Mouse (Mus musculus) adrenal gland, adult 2 months (tissue): ENCODE data around the gene Zfp661. TPM values are rescaled to one million over a fixed set of nuclear protein-coding genes. Genes with fewer than 3 reads are reported as not detected.

Experiments used
- DNase-seq: peaks from one replicate; pipeline ENCODE4 v3.0.0; 2021
- polyA plus RNA-seq: library from polyadenylated mRNA; depleted of rRNA; stranded (reverse); fragments of >200 nt; gene quantifications from 2 replicates; pipeline ENCODE4 v1.2.3, GENCODE M21; 2012; rRNA removed
- total RNA-seq, 2 experiments: library from RNA; stranded (reverse); gene quantifications; 2 replicates each; pipeline ENCODE4 v1.2.3; 2021

Zfp661 gene
- total and polyA plus RNA-seq, 3 experiments: 0.90 to 2.9 (median 2.7) TPM

DNA sequence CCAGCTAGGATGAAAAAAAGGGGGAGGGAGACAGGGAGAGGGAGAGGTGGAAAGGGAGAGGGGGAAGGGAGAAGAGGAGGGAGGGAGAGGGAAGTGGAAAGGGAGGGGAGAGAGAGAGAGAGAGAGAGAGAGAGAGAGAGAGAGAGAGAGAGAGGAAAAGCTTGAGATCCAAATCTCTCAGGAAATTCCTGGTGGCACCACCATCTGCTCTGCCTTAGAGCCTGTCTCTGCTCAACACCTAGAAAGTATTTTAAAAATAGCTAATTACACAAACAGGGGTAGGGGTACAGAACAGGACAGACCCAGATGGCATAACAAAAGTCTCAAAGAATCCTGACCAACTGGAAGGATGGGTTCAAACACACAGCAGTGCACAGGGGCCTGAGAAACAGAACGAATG is 36.4 kb downstream of the Zfp661 start:
- DNase-seq: no peak

DNA sequence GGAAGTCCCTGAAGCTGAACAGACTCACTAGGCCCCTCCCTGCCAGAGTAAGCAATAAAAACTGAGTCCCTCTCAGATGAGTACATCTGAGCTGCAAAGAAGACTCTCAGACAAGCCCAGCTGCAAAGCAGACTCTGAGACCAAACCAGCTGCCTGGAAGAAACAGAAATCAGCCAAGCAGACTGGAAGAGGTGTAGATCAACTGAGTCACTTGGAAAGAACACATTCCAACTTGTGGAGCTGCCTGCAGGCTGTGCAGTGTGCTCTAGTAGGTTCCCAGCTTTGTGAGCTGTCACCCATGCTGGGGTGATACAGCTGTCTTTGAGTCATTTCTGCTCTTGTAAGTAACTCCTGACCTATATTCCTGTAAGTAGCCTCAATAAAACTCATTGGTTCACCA is 37.2 kb downstream of the Zfp661 start:
- DNase-seq: no peak

DNA sequence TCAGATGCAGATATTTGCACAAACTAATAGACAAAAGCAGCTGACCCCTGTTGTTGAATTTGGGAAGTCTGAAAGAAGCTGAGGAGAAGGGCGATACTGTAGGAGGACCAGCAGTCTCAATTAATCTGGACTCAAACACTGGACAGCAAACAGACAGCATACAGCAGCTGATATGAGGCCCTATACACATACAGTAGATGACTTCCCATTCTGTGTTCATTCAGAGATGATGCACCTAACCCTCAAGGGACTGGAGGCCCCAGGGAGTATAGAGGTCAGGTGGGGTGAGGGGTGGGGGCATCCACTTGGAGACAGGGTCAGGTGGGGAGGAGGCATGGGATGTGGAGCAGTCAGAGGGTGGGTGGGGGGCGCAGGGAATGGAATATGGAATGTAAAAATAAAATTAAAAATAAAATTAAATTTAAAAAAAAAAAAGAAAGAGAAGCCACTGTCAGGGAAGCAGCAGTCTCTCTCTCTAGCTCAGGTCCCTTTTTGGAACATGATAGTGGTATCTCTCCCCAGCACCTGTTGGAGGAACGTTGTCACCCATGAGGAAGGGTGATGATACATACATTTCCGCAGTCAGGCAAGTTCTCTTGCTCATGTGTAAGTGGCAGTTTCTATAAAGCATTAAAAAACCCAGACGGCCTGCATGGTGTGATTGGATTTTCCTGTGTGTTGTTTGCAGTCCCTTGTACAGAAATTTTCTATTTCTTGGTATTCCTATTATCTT is 38.4 kb downstream of the Zfp661 start:
- DNase-seq: no peak

DNA sequence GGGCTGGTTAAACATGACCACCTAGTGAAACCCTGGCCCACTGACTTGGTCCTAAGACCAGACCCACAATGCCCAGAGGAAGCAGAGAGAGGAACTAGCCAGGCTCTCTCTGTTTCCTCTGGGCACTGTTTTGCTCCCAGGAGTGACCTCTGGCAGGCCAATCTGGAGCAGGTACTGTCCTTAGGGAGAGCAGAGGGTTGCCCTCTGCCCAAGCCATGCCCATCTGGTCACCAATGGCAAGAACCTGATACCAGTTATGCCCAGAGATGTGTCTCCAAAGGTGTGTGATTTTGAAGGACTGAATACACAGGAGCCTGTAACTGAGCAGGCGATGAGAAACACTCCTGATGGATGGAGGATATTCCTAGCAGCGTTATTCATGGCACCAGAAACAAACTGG is 45.2 kb downstream of the Zfp661 start:
- DNase-seq: no peak

DNA sequence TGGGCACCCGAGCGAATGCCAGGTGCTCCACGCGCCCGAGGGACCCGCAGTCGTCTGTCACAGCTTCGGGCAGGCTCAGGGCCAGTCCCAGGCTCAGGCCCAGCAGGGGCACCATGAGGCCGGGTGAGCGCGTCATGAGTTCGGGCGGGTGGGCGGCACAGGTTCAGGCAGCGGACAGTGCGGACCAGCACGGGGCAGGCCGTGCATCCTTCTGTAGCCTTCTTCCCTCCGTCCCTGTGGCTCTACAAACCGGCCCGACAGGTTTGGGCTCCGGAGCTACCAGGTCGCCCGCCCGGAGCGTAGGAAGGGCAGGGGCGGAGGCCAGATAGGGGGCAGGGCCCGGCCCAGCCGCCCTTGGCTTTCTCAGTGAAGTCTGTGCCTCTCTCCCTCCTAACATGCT is 45.7 kb downstream of the Zfp661 start, which contains the start of gene Prom2:
Prom2 (minus strand) TSS at position 283 of the 400 bp plus-strand sequence.
- DNase-seq: no peak

DNA sequence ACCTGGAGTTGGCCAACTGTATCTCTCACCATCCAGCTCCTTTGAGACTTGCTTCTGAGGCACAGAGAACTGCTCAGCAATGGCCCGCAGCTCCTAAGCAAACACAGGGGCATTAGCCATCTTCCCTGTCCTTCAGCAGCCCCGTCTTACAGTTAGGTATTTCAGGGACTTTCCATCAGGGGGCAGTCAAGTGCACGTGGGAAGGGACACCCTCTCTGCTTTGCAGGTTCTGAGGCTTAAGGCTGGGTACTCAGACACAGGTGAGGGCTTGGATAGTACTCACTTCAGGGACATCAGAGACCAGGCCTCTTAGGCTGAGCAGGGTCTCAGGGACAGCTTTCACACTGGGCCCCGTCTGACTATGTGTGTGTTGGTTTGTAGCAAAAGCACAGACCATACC is 47.4 kb downstream of the Zfp661 start:
- DNase-seq: no peak

DNA sequence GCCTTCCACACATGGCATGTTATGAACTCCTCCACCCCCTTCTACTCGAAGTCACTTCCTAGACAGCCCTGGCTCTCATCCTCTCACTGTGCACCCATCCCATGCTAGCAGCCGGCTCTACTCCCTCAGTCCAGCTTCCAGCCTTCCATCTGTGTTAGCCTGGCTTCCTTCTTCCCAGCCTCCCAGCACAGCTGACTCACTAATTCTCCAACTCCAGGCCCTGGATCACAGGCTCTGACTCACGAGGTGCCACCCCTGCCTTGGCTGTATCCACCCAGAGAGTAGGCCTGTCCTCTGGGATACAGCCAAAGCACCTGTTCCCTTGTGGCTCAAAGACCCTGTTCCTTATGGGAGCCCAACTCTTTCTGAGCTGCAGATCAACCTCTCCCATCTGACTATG is 49.3 kb downstream of the Zfp661 start:
- DNase-seq: peak; percentile 75

DNA sequence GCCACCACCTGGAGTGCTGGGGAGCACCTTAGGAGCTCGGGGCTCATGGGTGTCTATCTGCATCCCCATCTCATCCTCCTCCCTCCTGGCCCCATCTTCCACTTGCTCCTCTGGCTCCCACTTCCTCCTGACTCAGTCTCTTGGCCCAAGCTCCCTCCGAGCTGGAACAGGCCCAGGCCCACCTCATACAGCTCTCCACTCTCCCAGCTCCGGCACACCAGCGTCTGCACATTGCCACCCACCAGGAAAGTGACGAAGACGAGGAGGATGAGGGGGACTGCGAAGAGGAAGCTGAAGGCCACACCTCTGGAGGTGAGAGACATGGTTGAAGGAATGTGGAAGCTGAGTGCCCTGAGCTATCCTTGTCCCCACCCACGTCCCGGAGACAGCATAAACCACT is 51.5 kb downstream of the Zfp661 start:
- no peak for DNase-seq

DNA sequence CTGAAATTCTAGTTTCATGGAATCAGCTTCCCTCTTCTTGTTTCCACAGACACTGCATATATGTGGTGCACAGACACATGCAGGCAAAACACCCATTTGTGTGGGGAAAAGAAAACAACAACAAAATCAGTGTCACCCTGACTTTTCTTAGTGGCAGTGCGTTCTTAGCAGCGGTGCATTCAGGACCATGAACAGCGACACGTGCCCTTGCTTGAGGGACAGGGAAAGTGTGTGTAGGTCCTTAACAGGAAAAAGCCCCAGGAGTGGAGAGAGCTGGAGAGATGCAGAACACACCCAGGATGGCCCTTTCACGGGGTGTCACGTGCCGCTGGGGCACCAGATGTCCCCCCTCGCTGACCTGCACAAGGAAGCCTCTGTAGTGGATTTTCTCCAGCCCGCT is 54.5 kb downstream of the Zfp661 start:
- no peak for DNase-seq

DNA sequence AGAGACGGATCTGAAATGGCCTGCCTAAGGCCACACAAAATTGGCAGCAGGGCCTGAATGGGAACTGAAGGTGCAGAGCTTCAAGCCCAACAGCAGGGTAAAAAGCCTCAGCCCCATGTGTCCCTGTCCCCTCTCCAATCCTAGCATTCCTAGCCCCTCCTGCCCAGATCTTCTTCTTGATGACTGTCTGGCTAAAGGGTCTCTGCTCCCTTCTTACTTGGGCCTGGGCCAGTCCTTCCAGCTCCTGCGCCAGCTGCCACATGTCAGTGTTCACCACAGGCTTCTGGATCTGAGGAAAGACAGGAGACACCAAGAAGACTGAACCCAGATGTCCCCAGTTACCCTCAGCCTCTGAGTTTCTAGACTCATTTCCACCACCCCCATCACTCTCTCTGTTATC is 55.3 kb downstream of the Zfp661 start:
- no peak for DNase-seq

DNA sequence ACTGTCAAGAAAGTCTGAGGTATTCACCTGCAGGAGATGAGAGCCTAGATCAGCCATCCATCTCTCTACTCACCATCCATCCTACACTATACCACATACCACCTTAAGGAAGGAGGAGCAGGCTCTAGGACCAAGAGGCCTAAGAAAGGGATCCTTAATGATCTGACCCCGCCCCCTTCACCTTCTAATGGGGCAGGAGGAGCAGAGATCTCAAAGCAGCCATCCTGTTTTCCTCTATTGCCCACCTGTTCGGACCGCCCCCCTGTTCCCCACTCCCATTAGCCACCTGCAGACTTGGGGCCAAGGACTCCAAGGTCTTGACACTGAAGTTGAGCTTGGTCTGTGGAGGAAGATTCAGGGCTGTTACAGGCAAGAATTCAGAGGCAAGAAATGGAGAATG is 56.5 kb downstream of the Zfp661 start:
- no peak for DNase-seq

DNA sequence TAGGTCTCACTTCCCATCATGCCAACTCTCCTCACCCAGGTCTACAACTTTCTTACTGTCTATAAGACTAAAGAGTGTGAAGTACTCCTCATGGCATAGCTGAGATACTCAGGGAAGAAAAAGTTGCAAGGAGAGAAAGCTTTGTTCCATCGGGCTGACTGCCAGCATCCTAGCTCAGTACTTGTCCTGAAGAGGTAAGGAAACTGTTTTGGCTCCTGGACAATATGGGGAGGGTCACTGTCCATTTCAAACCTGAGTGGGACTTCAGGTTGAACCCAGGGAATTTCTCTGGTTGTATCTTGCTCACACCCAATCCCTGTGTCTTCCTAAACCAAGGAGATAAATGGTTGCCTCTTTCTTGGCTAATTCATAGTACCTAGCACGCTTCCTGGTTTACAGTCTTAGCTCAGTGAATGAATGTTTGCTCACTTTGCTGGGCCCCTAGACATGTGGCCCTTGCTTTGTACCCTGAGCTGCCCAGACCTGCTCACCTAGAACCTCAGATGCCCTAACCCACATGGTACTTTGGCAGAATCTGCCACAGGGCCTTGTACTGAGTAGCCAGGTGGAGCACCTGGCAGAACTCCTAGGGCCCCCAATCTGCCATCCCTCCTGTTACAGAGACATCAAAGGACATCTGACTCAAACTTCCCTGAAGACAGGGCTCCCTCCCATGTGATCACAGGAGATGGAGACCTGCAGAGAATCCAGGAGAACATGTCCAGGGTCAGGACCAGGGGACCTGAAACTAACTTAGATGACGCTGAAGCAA is 61.7 kb downstream of the Zfp661 start:
- no peak for DNase-seq

Other genes starting within 250 kb of the Zfp661 start
- not detected for gene Astl, start 248.5 kb downstream of the Zfp661 start, total RNA-seq
- not detected in 2 replicates for gene Astl, start 248.5 kb downstream of the Zfp661 start, polyA plus RNA-seq
- gene Adra2b, start 223.9 kb downstream of the Zfp661 start, total RNA-seq: 1 to 10 TPM; 1.6 to 1.9 TPM
- gene Adra2b, start 223.9 kb downstream of the Zfp661 start, polyA plus RNA-seq: 1.1 and 1.5 TPM in 2 replicates
- under 1 TPM; 0.14 to 0.31 TPM for gene Gpat2, start 161.9 kb downstream of the Zfp661 start, total RNA-seq
- 0.19 and 0.61 TPM in 2 replicates for gene Gpat2, start 161.9 kb downstream of the Zfp661 start, polyA plus RNA-seq
- 10 to 100 TPM; 33.3 to 43.0 TPM for gene Fahd2a, start 142.5 kb downstream of the Zfp661 start, total RNA-seq
- gene Fahd2a, start 142.5 kb downstream of the Zfp661 start, polyA plus RNA-seq: 26.9 and 28.6 TPM in 2 replicates
- 1 to 10 TPM; 4.2 to 6.4 TPM for gene Kcnip3, start 65.0 kb downstream of the Zfp661 start, total RNA-seq
- gene Kcnip3, start 65.0 kb downstream of the Zfp661 start, polyA plus RNA-seq: 6.4 and 6.9 TPM in 2 replicates
- gene Prom2, start 45.6 kb downstream of the Zfp661 start, total RNA-seq: under 1 TPM; 0.37 to 0.83 TPM
- 0.42 and 0.63 TPM in 2 replicates for gene Prom2, start 45.6 kb downstream of the Zfp661 start, polyA plus RNA-seq
- gene Mrps5, start 128 bp upstream of the Zfp661 start, total RNA-seq: 100 to 1,000 TPM; 111 to 122 TPM
- 36.8 and 43.7 TPM in 2 replicates for gene Mrps5, start 128 bp upstream of the Zfp661 start, polyA plus RNA-seq
- 1 to 10 TPM; 5.9 to 8.1 TPM for gene Mal, start 69.6 kb upstream of the Zfp661 start, total RNA-seq
- 1.9 and 2.9 TPM in 2 replicates for gene Mal, start 69.6 kb upstream of the Zfp661 start, polyA plus RNA-seq
- gene Mall, start 142.8 kb upstream of the Zfp661 start, total RNA-seq: 1 to 10 TPM; 1.8 to 2.0 TPM
- 1.9 and 4.6 TPM in 2 replicates for gene Mall, start 142.8 kb upstream of the Zfp661 start, polyA plus RNA-seq
- gene Nphp1, start 201.8 kb upstream of the Zfp661 start, total RNA-seq: 10 to 100 TPM; 21.1 to 25.7 TPM
- gene Nphp1, start 201.8 kb upstream of the Zfp661 start, polyA plus RNA-seq: 4.9 and 5.6 TPM in 2 replicates
- gene Mtln, start 205.4 kb upstream of the Zfp661 start, total RNA-seq: 100 to 1,000 TPM in 1 of 2 experiments, 10 to 100 TPM in 1; 84.2 to 104 TPM
- gene Mtln, start 205.4 kb upstream of the Zfp661 start, polyA plus RNA-seq: 78.5 and 116 TPM in 2 replicates
- 1 to 10 TPM in 1 of 2 experiments, under 1 TPM in 1; 0.24 to 1.2 TPM for gene Bub1, start 244.8 kb upstream of the Zfp661 start, total RNA-seq
- 0.02 and 0.35 TPM in 2 replicates for gene Bub1, start 244.8 kb upstream of the Zfp661 start, polyA plus RNA-seq